Mouse (Mus musculus): Measurements from ENCODE around the gene Msl3.
"Not testable (repeated sequence)": the region's sequence is repeated elsewhere in the genome, so short reads cannot be mapped to it uniquely, and the experiment has no call there.

The Msl3 gene

DNA sequence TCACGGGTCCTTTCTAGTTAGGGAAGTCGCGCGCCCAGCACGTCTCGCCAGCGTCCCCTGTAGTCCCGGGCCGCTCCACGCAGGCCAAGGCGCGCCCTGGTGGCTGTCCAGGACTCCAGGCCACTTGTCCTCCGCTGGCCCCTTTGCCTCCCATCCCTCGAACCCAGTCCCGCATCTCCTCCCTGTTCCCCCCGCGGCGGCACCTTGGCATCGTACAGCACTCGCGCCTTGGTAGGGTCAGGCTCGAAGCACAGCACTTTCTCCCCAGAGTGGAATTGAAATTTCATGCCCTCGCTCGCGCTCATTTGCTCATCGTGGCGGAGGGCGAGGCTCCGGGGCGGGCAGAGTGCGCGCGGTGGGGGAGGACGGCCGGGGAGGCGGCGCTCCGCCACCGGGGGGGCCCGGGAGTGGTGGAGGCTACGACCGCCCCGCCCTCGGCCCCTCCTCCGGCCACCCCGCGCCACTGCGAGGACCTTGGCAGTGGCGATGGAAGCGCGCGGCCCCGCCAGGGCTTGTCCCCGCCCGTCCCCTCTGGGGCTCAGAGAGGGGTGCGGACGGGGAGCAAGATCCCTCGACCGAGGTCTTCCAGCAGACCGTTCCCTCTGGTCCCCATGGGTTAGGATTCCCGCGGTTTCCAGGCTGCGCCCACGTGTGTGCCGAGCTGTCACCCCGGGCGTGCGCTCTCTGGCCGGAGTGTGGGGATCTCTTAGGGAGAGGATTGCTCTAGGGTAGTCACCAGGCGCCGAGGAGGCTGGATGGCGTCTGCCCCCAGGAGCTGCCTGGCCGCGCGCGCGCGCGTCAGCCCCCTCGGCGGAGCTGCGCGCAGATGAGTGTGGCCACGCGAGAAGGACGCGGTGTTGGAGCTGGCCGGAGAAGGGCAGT lies at the start of gene Msl3:
Gene Msl3 (minus strand): TSS at position 374 of the 882 bp plus-strand sequence.
- peak; percentile 74 for DNase-seq

DNA sequence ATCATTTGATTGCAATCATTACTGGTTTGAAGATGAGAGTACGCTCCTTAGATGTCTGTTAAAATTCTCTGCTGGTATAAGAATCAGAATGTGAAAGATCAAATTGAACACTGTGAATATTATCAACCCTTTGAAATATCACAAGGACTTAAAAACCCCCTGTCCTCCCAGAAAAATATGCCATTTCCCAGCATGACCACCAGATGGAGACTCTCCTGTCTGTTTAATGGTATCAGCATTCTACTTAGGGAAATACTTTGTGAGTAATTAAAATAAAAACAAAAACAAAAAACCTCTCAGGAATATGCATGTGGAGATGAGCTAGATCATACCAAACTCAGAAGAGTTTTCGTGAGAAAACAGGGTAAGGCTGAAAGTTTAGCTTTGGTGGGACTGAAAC lies 44.3 kb upstream of the Msl3 start:
- peak; percentile 1 for DNase-seq

DNA sequence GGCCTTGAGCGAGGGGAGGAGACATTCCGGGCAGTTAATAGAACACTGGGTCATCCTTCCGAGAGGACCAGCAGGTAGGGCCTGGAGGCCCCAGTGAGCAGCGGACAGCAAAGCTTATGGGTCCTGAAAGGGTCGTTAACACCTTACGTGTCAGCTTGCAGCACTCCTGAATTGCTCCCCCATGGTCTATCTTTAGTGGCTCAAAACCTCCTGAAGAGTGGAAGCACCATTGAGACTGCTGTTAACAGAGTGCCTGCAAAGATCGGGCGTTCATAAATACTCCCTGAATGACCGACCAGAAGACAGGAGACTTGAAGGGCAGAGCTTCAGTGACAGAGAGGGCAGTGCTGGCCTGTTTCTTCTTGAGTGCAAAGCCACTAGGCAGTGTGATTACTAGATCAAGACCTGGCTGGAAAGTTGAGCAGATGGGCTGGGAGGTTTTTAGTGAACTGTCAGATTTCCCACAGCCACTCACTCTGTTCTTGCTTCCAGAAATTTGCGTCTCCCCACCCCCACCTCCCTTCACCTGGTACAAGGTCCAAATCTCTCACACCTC lies 787 bp upstream of the Msl3 start:
- no peak for DNase-seq

DNA sequence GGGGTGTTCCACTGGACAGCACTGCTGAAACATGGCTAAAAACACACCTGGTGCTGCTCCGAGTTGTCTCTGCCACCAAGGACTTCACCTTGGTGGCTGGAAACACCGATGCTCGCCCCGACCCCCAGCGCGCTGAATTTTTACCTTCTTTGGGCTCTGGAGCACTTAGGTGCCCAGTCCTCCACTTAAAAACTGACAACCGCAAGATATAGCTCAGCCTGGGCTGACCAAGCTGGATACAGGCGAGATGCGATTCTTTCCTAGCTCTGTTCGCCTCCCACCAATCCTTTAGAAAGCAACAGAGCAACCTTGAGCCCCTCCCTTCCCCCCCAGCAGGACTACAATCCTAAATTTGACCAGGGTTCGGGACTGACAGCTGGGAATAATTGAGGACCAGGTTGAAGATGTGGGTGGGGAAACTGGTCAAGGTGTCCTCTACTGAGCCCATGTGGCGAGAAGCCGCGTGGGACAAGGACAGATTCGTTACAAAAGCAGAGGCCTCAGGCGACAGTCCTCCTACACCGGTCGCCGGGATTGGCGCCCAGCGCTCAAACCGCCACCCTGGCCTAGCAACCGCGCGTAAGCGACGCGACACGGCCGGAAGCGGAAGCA lies 679 bp downstream of the Msl3 start:
- DNase-seq, result no peak

DNA sequence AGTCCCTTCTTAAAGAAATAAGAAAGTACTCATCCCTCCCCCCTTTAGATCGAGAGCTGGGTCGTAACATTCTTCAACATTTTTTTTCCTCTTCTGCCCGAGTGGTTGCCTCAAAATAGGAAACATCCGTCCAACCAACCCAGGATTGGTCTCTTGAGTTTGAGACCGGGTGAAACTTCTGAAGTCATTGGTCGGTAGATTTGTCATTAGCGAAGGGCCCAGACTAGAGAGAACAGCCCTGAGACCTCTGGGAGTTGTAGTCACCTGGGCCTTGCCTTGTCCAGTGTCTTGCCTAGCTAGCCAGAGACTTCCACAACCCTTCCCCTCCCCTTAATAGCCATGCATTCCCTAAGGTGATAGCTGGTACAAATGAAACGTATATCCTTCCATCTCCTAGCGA lies 1.3 kb downstream of the Msl3 start:
- DNase-seq, result no peak

DNA sequence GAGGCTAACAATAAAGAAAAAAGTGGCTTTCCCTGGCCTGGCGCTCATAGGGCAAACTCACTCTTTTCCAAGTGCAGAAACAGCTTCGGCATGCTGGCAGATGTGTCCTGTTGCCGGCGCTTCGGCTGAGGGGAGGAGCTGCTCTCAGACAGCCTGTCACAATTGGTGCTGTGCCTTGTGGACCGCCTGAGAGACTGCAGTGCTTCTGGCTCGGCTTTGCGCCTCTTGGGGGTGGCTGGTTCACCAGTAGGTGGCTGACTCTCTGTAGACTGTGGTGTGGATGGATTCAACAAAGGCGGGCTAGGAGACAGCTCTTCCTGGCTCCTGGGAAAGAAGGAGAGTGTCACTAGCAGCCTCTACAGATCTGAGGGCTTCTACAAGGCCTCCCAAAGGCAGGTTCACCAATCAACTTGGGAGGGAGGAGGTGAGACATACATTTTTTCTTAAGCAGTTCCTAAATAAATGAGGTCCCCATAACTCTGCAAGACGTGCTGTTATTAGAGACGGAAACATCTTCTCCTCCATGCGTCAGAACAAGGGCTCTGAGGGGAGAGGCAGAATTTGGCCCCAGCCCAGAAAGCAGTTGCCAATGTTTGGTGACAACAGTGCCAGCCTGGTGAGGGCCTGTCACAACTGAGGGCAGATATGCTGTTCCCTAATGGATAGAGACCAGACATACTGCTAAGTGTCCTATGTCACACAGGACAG lies 9.6 kb downstream of the Msl3 start:
- no peak for DNase-seq

DNA sequence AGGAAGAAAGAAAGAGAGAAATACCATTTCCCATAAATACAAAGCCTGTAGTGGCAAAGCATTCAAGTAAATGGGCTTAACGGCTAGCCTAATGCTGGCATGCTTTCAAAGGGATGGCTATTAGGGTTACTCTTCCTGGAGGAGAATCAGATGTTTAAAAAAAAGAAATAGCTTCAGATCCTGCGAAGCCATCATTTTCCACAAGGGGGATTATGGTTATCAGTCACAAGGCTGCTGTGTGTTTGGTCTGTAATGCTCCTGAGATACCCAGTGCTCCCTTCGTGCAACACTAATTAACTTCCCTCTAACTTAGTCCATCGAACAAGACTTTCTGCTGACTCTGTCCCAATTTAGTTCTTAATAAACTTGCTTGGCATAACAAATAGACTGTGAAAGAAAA lies 13.5 kb downstream of the Msl3 start:
- no peak for DNase-seq

DNA sequence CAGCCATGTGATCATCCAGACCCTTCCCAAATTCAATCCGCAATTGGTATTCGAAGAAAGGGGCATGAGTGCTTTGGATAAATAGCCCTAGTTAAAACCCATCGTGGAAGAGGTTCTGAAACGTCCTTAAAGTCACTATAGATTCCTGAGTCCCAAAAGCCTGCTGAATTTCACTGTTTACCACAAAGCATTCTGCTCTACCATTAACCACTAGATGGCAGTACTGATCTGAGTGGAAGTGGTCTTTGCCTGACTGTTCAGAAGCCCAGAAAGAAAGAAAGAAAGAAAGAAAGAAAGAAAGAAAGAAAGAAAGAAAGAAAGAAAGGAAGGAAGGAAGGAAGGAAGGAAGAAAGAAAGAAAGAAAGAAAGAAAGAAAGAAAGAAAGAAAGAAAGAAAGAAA lies 13.9 kb downstream of the Msl3 start:
- not testable (repeated sequence) for DNase-seq

DNA sequence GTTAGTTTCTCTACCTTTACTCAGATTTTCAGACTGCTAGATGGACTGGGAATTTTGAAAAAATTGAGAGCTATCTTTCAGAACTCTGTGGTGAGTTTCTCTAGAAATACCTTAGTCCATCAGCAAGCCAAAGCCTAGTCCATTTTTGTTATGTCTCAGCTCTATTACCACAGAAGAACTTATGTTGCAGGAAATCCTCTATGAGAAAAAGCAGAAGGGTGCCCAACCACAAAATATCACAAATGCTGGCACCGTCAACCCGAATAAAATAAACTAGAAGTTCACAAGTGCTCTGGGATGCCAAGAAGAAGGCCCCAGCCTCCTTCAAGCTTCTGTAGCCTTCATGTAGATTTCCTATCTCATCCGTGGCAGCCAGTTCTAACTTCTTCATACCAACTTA lies 14.4 kb downstream of the Msl3 start:
- no peak for DNase-seq

DNA sequence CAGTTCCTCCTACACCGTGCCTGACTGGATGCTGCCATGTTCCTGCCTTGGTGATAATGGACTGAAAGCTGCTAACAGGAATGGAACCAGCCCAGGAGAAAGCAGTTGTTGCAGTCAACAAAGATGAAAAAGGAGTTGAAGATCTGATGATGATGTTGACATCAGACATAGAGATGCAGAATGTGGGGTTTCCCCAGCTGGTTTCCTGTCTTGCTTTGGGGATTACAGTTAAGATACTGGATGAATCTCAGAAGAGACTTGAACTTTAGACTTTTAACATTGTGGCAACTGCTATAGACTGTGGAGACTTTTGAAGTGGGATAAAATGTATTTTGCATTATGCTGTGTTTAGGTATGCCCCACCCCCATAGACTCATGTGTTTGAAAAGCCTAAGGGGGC lies 15.9 kb downstream of the Msl3 start:
- no peak for DNase-seq

DNA sequence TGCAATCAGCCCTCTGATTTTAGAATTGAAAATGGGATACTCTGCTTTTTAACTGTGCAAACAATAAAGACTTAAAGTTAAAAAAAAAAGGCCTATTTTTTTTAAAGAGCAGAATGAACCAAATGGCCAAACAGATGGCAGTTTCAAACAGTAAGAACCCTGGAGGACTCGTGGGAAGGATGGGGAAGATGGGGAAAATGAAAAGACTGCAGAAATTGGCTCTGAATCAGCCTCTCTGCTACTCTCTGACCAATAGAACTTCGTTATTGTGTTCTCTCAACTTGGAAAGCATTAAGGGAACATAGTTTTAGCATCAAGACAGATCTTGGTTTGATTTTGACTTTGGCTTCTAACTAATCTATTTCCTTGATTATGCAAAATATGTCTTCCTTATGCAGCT lies 24.4 kb downstream of the Msl3 start:
- DNase-seq, result no peak

DNA sequence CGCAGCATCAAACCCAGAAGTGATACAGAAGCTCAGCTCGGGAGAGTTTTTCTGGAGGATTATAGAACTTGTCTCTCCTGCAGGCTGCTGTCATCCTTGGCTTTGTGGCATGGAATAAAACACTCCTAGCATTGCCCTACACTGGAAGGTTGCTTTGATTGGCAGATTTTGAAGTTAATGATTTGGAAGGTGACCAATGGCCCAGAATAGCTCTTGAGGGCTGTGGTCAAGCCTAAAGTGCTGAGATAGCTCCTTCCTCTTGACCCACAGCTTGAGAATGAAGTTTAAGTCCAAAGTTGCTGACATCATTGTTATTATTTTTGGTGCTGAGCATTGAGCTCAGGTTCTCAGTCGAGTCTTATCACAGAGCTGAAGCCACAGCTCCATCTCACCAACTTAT lies 26.0 kb downstream of the Msl3 start:
- no peak for DNase-seq

DNA sequence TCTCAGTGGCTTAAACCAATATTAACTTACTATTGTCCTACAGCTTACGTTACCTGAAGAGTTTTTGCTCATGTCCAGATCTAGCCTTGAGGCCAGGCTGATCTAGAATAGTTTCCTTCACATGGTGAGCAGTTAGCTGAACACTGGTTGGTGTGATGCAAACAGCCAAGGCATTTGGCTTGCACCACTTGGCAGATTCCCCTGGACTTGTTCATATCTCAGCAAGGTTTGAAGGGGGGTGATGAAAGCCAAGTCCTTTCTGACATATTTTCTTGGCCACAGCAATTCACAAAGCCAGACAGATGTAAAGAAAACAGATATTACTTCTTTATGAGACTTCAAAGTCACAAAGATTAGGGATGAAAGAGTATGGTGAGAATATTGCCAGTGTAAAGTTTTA lies 30.2 kb downstream of the Msl3 start:
- no peak for DNase-seq

DNA sequence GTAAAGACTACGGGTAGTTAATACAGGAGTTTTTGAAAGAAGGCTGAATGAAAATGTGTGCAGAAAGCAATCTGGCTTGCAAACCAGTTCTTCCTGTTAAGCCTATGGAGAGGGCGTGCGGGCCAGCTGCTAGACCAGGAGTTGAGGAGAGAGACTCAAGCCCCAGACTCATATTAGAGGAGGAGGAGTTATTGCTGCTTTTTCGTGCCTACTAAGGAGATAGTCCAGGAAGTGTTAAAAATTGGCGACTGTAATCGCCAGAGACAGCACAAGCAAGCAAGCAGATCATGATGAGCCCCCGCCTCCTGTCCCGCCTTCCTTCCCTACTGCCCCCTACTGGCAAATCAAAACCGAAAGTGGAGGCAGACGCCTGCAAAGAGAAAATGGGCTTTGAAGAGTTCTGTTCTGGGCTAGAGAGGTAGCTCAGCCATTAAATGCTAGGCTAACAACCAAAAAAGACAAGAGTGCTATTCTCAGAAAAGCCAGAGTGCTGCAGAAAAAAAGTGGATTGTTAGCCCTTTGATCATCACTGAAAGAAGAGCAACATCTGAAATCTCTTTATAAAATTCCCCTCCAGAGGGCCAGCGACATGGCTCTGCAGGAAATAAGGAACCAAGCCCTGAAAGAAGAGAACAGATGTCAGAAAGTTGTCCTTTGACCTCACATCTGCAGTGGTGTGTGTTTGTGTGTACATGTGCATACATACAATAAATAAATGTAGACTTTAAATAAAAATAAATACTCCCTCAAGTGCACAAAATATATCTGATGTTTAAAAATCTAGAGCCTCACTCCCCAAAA lies 33.9 kb downstream of the Msl3 start:
- peak; percentile 34 for DNase-seq

Measured in right cerebral cortex, postnatal 4 days (tissue).